Mouse (Mus musculus) right cerebral cortex, postnatal 36 days (tissue): ENCODE measurements around the gene Decr2.
"Not testable (repeated sequence)": the region's sequence is repeated elsewhere in the genome, so short reads cannot be mapped to it uniquely, and the experiment has no call there.

Experiments used
- DNase-seq, 2 experiments: peaks; one replicate each; pipeline ENCODE4 v3.0.0; 2022; ENCODE audit warnings: low spot score in 2 of 2, mixed read lengths in 1 of 2

The Decr2 gene

DNA sequence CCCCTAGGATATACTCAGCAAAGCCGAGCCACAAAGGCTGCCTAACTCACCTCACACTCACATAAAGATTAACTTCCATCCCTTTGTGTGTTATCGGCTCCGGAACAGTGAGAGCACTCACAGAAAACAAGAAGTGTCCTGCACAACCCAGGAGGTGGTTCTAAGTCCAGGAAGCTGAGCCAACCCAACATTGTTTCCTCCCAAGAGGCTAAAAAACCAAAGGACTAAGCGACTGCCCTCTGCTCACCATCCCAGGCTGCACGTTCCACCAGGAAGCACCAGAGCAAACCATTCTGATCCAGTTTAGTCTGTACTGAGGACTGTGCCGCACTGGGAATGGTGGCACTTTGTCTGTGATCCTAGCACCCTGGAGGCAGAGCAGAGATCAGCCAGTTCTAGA is 25.2 kb downstream of the Decr2 start:
- DNase-seq = no peak

DNA sequence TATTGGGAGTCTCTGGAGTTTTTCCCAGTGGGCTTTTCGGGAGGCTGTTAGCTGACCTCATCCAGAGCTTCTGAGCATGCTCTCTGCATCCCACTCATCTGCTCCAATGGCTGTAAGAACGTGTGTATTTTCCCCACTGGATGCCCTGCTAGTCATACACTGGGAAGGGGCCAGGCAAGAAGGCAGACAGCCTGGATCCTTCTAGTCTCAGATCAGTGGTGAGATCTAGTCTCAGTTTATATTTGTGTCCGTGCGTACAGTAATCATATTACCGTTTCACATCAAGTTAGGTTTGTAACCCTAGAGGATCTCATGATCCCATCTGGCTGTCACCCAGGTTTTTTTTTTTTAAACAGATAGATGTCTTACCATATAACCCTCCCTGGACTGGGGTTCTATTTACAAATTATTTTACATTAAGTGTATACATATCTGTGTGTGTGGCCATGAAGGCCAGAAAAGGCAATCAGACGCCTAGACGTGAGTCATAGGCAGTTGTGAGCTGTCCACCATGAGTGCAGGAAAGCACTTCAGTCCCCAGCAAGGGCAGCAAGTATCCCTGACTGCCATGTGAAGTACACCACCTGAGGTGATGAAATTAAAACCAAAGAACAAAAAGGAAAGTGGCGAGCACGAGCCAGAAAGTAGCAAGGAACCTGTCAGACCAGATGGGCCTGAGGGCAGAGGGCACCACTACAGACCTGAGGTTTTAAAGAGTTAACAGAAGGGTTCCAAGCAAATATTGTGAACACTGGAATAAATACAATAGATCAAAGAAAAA is 32.2 kb downstream of the Decr2 start:
- no peak for DNase-seq

DNA sequence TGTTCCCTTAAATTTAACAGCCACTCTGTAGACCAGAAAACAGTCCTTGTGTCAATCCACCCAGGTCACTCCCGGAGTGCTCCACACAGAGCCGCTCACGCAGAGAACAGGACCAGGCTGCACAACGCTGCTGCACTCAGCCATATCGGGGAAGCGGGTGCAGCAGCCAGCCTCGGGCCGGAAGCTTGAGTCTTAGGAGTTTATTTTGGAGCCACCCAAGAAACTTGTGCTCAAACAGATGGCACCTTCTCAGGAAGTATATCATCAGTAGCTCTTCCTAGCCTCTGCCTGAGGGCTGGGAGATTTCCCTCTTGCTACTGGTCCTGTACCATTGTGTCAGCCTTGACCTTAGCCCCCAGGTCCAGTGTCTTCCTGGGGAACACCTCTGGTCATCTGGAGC is 32.9 kb downstream of the Decr2 start:
- no peak for DNase-seq

DNA sequence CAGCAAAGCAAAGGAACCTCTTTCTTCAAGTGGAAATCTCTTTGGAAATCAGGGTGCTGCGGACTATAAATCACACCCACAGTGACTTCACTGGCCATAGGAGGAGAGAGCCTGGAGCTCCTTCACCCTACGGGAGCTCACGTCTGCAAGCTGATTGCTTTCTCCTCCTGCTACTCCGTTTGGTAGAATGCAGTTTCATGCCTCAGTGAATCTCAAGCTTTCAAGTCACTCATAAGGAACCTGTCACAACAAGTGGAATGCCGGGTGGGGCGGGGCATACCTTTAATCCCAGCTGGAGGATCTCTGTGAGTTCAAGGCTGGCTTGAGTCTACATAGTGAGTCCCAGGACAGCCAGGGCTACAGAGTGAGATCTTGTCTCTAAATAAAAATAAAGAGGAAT is 35.0 kb downstream of the Decr2 start:
- DNase-seq = no peak

DNA sequence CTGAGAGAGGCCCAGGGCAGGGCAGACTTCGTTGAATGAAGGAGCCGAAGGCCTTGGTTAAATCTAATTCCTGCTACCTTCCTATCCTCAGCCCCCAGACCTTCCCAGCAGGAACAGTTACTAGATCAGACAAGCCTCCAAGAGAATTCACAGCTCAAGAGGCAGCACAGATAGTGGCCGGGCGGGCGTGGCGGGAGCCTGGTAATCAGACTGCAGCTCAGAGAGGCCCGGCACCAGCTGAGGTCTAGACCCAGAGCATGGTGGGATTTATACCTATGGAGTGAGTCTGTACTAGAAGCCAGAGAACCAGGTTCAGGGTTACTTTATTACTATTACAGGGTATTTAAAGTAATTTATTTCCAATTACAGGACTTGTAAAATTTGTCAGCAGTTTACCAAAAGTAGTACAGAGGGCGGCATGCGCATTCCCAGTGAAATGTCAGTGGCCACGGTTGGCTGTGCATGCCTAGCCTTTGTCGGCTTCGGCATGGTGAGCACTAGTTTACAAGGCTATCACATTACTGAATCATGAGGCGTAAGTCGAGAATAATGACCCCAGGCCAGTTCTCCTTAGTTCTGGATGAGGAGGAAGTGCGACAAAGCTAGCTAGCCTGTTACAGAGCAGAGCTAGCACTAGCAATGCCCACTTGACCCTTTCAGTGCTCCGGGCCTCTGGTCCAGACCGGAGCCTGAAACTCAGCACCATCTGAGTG is 35.8 kb downstream of the Decr2 start:
- DNase-seq = no peak

DNA sequence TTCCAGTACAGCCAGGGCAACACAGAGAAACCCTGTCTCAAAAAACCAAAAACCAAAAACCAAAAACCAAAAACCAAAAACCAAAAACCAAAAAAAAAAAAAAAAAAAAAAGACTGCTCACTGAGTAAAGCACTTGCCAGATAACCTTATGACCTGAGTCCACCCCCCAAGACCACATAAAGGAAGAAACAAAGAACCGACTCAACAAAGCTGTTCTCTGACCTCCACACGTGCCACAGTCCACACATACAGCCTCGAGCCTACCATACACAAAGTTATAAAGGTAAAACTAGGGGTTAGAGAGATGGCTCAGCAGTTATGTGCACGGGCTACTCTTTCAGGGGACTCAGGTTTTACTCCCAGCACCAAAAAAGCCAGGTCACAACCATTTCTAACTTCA is 37.4 kb downstream of the Decr2 start:
- DNase-seq = no peak

DNA sequence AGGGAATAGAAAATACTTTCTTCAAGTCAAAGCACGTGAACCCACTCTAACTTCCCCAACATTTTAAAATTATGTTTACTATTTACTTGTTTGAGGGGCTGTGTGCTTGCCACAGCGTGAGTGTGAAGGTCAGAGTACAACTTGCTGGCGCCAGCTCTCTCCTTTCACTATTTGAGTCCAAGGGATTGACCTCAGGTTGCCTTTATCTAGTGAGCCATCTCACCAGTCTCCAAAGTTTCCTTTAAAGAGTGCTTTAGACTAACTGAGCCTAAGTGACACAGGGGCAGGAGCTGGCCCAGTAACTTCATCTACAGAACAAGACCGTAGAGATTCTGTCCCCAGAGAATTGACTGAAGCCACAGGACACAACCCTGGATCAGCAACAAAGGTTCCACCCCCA is 38.1 kb downstream of the Decr2 start:
- DNase-seq = no peak

DNA sequence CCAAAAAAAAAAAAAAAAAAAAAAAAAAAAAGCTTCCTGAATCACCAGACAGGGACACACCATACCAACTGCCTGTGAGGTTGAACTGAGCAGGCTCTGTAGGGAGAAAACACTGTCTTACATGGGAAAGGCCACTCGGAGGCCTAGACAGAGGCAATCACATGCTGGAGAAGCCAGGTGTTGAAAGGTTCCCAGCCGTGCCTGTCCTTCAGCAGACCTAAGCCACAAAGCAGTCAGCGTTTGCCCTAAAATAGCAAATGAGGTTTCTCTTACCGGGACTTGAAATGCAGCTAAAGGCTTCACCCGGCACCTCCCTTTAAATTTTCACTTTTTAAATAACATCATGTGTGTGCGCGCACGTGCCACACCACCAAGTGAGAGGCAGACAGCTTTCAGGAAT is 42.0 kb downstream of the Decr2 start:
- no peak for DNase-seq

DNA sequence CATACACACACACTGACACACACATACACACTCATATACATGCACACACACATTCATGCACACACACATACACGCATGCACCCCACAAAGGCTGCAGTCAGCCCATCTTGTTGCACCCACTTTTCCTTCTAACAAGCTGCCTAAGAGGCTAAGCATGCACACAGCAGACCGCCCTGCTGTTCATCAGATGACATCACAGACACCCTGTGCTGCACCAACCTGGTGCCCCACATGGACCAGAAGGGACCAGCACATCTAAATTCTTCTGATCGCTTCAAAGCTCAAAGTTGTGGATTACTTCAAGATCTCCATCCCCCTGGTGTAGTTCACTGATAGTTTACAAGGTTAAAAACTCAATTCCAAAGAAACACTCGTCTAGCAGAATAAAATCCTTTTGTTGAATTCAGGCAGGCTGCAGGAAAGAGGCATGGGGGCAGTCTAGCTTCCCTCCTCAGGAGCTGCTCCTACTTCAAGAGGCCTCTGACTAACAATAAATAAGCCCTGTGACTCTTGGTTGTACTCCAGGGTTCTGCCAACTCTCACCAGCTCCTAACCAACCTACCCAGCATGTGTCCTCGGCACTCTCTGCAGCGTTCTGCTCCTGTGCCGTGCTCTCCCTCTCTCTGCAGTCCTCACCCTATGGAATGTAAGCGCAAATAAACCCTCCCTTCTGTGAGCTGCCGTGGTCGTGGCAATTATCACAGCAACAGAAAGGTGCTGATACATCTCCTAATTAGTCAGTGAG is 43.7 kb downstream of the Decr2 start:
- DNase-seq = no peak

DNA sequence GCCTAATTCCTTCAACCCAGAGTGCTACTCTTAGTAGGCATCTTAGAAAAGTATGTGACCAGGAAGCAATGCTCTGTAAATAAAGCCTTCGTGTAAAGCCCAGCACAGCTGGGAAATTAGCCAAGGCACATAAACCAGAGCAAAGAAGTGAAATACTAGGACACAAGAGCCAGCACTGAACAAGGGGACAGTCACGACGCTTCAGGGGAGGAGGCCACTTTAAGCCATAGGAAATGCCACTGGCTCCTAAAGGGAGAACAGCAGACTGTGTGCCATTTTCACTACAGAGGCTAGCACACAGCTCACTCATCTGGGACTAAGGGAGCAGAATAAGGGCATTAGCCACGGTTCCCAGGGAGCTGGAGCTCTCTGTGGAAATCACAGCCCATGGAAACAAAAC is 44.9 kb downstream of the Decr2 start:
- no peak for DNase-seq

DNA sequence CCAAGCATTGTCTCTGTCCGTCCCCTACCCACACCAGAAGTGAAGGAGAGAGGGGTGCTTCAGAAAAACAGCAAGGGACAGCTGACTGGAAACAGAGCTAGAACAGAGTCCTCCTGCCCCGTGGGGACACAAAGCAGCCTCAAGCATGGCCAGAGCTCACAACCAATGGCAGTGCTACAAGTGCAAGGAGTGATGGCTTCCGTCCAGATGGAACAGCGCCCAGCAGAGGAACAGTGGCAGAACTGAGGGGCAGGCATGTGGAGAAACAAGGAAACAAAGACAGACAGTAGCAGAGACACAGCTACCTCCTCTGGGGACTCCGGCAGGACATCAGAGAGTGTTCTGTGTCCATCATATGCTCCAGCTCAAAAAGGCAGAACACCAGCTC is 46.9 kb downstream of the Decr2 start:
- DNase-seq = peak; percentile 56 to 65

DNA sequence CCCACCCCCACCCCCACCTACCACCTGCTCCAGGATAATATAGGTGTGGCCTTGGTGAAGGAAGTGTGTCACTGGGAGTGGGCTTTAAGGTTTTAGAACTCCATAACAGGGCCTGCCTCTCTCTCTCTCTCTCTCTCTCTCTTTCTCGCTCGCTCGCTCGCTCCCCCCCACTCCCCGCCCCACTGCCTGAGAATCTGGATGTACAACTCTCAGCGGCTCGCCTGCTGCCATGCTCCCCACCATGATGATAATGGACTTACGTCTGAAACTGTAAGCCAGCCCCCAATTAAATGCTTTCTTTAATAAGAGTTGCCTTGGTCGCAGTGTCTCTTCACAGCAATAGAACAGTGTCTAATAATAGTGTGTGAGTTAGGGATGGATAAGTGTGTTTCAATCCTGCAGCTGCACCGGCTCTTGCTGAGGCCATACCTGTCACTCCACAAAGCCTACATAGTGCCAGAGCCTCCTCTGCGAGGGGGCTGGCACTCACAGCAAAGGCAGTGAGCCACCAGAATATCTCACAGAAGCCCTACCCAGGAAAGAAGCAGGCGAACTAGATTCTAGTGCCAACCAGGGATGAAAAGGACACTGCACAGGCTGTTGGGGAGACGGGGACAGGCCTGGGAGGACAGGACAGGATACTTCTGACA is 47.4 kb downstream of the Decr2 start:
- no peak for DNase-seq

DNA sequence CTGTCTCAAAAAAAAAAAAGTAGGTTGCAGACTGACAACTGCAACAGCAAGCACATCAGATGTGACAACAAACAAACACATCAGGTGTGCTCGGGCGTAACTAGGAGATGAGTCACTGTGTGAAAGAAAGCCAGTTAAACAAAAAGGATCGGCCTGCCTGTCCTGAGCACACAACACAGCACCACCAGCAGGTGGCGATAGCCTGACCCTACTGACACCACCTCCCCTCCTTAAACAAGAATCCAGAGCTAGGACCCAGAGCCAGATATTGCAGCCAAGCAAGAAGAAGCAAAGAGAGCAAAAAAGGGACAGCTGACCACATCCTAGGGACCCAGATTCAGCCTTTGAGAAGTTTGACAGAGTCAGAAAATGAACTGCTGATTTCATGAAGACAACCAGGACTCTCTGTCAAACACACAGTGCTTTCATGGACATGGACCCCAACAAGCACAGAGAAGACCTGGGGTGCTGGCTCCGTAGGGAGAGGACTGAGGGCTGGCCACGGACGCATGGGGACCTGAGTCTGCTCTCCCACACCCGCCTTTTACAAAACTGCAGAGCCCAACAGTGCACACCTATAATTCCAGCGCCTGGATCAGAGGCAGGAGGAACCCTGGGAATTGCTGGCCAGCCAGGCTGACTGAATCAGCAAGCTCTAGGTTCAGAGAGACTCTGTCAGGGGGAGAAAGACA is 48.9 kb downstream of the Decr2 start:
- no peak for DNase-seq

DNA sequence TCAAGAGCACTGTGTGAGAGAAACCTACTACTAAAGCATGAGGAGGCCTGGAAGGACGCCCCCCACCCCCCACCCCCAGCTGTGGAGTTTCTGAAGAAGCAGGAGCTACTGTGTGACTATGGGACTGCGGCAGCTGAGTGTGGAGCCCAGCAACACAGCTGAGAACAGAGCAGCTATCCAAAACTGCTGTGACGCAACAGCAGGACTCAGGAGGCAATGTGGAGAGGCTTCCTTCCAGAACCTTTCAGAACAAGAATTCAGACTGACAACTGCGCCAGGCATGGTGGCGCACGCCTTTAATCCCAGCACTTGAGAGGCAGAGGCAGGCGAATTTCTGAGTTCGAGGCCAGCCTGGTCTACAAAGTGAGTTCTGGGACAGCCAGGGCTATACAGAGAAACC is 49.4 kb downstream of the Decr2 start:
- DNase-seq = not testable (repeated sequence)

DNA sequence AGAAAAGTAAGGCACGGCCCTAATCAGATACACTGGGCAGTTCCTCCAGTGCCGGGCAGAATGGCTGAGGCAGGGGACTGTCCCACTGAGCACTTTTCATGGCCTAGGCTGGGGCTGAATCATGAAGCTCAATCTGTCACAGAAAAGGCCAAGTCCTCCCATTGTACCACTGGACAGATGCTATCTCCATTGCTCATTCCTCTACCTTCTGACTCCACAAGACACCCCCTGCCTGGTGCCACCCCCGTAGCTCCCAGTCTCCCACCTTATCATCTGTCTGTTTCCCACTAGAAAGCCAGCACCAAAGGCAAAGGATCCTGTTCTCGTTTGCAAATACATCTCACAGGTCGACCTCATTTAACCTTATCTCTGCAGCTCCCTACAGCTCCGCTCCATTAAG is 58.1 kb downstream of the Decr2 start:
- DNase-seq = no peak

DNA sequence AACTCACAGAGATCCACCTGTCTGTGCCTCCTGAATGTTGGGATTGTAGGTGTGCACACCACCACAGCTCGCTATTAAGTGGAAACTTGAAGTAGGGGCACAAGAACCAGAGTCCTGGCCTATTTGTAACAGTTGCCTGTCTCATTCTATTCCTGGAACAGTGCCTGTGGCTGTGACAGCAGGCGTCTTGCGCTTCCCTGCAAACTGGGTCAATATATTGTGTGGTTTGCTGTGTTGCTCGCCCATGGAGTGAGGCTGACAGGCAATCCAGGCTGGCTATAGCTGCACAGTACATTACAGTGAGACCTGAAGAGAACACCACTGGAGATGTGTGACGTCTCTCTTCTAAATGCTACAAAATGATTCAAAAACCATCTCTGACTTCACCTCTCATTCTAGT is 58.6 kb downstream of the Decr2 start:
- no peak for DNase-seq
